Mouse (Mus musculus) G1E (cell line): Measurements from ENCODE around the gene Pgf. TPM values are rescaled to one million over a fixed set of nuclear protein-coding genes. Genes with fewer than 3 reads are reported as not detected.

Experiments
- ATAC-seq: 2 replicates; pipeline ENCODE4 v1.8.0; 2016; ENCODE audit warnings: mild to moderate bottlenecking; ENCODE audit not compliant: insufficient number of reproducible peaks, poor library complexity, low FRiP score, severe bottlenecking; ENCODE audit errors: extremely low read depth
- DNase-seq: peaks from one replicate; pipeline ENCODE4 v3.0.0; 2012; ENCODE audit warnings: low spot score
- H3K27me3 ChIP-seq: 2 replicates; pipeline ENCODE4 v1.6.1; 2012; ENCODE audit warnings: mild to moderate bottlenecking, low read length, inconsistent platforms; ENCODE audit not compliant: insufficient read depth
- H3K36me3 ChIP-seq: replicated peaks from 2 replicates; pipeline ENCODE3; 2012; ENCODE audit warnings: mild to moderate bottlenecking, inconsistent platforms
- H3K4me1 ChIP-seq: 2 replicates; pipeline ENCODE4 v1.6.1; 2012; ENCODE audit warnings: low read depth, low read length, inconsistent platforms, mixed read lengths; ENCODE audit not compliant: insufficient read depth
- H3K4me3 ChIP-seq: 2 replicates; pipeline ENCODE4 v1.5.1; 2012; ENCODE audit warnings: low read depth, mild to moderate bottlenecking, inconsistent platforms, low read length, moderate library complexity, mixed read lengths
- H3K9me3 ChIP-seq: replicated peaks from 2 replicates; pipeline ENCODE4 v1.6.1; 2012; ENCODE audit warnings: inconsistent platforms
- CTCF ChIP-seq: IDR thresholded peaks from 2 replicates; pipeline ENCODE4 v1.5.1; 2012; ENCODE audit warnings: low read depth, low read length, inconsistent platforms, mixed read lengths
- GATA1 ChIP-seq: IDR thresholded peaks from 2 replicates; pipeline ENCODE4 v1.6.1; 2012; ENCODE audit warnings: borderline replicate concordance, low read length, inconsistent platforms, mixed read lengths
- GATA2 ChIP-seq: IDR thresholded peaks from 2 replicates; pipeline ENCODE4 v1.6.1; 2012; ENCODE audit warnings: low read depth, low read length, inconsistent platforms, borderline replicate concordance
- POLR2AphosphoS5 ChIP-seq: IDR thresholded peaks from 2 replicates; pipeline ENCODE4 v1.6.1; 2012; ENCODE audit warnings: low read depth, low read length, inconsistent platforms; ENCODE audit not compliant: insufficient replicate concordance
- TAL1 ChIP-seq: conservative IDR thresholded peaks from 2 replicates; pipeline ENCODE4 v1.6.1; 2012; ENCODE audit warnings: low read depth, low read length, inconsistent platforms, mixed read lengths
- polyA plus RNA-seq: library from polyadenylated mRNA; stranded (reverse); fragments of >175 nt; gene quantifications from 2 replicates; pipeline ENCODE4 v1.2.3, GENCODE M21; 2012
- total RNA-seq, 2 experiments: library from RNA; stranded (forward) in 1 of 2; stranded (reverse) in 1 of 2; fragments of 200-1000 nt in 1 of 2; fragments of >200 nt in 1 of 2; fragmentation: Nextera tagmentation in 1 of 2; gene quantifications; 2 replicates each; pipeline ENCODE4 v1.2.3; 2014 to 2017

The Pgf gene
- total and polyA plus RNA-seq, 3 experiments: 2.1 TPM; not detected in 2

DNA sequence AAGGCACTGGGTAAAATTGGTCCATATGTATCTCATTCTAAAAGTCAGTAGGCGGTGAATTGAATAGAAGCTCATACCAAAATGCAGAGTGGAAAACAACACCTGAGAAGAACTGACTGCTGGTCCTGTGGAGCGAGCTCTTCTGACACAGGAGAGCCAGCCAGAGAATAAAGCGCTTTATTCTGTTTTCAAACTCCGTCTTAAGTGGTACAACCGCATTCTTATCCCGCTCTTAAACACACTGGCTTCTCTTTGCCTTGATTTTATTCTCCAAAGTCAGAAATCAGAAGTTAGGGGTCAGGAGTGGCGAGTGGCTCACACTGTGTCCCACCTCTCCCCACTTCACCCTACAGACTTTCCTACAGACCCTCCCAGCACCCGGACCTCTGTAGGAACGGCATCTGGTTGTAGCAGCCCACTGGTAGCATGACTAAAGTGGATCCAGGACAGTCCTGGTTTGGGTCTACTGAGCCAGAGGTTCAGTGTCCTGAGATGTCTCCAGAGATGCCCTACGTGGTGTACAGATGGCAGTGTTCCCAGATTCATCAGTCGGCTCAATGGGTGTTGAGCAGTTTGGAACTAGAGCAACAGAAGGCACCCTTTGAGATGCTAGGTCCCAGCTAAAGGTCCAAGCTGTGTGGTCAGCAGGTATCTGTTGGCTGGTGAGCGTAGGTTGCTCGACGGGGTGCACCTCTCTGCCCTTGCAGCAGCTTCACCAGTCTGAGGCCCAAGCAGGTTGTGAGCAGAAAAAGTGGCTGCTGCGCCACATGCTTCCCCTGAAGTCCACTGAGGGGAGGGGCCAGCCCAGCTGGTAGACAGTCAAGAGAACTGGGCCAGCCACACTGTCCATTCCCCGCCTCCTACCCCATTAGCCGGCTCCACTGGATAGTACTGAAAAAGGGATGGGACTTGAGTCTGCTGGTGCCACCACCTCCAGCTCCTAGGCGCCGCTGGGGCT is 41.8 kb downstream of the Pgf start:
- TF ChIP-seq GATA1 (no peak), GATA2 (no peak), TAL1 (no peak), CTCF (no peak), POLR2AphosphoS5 (no peak)
- peaks cover 22% of the 10 kb centered on the region for H3K27me3 ChIP-seq
- ATAC-seq (no peak), DNase-seq (no peak)
- no peak overlapping the region for H3K4me3 ChIP-seq
- peaks cover 32% of the 10 kb centered on the region for H3K4me1 ChIP-seq
- no peaks in the 10 kb centered on the region for H3K9me3 ChIP-seq
- peaks cover 57% of the 10 kb centered on the region for H3K36me3 ChIP-seq

DNA sequence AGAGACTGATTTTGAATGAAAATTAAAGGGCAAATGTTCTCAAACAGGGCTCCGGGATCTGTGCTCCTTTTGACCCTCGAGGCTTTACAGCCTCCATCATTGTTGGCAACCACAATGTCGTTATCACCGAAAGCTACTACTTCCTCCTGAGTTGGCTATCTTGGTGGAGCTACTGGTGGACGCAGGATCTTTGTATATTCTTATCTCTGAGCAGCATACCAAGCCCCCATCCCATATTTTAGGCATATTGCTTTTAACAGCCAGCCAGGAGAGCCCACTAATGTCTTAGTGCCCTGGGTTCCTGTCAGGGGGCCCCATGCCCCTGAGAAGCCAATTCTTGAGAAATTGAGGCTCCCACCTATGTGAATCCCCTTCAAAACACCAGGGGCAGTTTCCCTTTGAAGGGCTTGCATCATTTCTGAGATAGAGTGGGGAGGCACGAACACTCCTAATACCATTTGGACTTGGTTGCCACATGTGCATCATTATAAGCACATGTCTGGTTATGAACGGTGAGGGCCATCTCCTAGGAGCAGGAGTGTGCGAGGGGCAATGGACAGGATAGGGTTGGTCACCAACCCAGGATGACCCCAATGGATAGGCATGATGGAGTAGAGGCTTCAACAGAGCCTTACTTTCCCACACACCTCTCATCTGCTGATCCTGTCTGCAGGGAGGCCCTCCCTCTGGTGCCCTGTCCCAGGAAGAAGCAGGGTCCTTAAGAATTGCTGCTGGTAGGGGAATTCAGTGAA is 43.4 kb downstream of the Pgf start:
- Histone ChIP-seq H3K27me3 (peaks cover 8% of the 10 kb centered on the region; the same call in 1 of the 2 replicates), H3K4me3 (no peak overlapping the region), H3K36me3 (peaks cover 73% of the 10 kb centered on the region), H3K4me1 (peaks cover 32% of the 10 kb centered on the region), H3K9me3 (no peaks in the 10 kb centered on the region)
- peak; percentile 49 for TF ChIP-seq TAL1
- 0 out of 2 replicates have a peak, but pooled peaks have one; percentile 57 for TF ChIP-seq POLR2AphosphoS5
- TF ChIP-seq CTCF: no peak
- TF ChIP-seq GATA2: no peak
- TF ChIP-seq GATA1: no peak
- ATAC-seq (peak; percentile 52; the same call in 1 of the 2 replicates), DNase-seq (peak; percentile 60)

DNA sequence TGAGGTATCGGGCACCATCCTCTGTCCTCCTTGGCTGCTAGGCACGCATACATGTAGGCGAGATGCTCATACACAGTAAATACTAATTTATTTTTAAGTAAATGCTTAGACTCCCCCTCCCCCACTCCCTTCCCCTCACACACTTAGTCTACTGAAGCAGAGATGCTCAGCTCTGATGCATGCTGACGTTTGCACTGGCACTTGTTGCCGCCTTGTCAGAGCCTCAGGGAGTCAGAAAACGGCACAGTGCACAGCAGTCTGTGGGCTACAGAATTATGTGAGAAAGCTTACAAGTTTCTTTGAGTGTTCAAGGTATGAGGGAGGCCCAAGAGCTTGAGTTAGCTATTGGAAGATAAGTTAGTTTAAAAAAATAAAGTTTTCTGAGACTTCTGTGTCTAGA is 46.2 kb downstream of the Pgf start:
- Histone ChIP-seq H3K4me3 (no peak overlapping the region), H3K9me3 (no peaks in the 10 kb centered on the region), H3K36me3 (peaks cover 96% of the 10 kb centered on the region), H3K27me3 (no peaks in the 10 kb centered on the region), H3K4me1 (peaks cover 29% of the 10 kb centered on the region)
- DNase-seq (no peak), ATAC-seq (no peak)
- no peak for TF ChIP-seq GATA1
- TF ChIP-seq GATA2: no peak
- no peak for TF ChIP-seq TAL1
- no peak for TF ChIP-seq CTCF
- TF ChIP-seq POLR2AphosphoS5: no peak

DNA sequence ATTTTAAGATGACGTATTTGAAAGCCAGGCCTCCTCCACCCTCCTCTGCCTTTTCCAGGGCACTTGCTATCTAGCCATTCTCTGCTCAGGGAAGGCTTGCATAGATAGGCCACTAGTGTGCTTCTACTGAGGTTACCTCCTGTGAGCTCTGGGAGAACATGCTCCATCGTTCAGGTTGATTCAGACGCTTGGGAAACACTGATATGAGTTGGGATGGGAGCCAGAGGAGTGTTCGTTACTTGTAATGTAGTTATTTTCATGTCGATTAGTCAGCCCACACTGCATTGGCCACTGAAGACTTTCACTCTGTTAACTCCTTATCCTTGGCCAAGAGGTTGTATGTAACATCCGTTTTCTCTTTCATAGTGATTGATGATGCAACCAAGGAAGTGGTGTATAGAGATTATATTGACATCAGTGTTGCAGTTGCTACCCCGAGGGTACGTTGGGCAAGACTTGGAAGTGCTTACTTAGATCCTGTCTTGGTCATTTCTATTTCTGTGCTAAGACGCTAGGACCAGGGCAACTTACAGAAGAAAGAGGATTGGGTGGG is 48.1 kb downstream of the Pgf start:
- Histone ChIP-seq H3K27me3 (no peaks in the 10 kb centered on the region), H3K9me3 (no peaks in the 10 kb centered on the region), H3K36me3 (peaks cover 95% of the 10 kb centered on the region), H3K4me3 (no peak overlapping the region), H3K4me1 (peaks cover 22% of the 10 kb centered on the region)
- no peak; the same call in 1 of the 2 replicates for ATAC-seq
- no peak for DNase-seq
- TF ChIP-seq POLR2AphosphoS5 (no peak), CTCF (no peak), TAL1 (no peak), GATA1 (no peak), GATA2 (no peak)

DNA sequence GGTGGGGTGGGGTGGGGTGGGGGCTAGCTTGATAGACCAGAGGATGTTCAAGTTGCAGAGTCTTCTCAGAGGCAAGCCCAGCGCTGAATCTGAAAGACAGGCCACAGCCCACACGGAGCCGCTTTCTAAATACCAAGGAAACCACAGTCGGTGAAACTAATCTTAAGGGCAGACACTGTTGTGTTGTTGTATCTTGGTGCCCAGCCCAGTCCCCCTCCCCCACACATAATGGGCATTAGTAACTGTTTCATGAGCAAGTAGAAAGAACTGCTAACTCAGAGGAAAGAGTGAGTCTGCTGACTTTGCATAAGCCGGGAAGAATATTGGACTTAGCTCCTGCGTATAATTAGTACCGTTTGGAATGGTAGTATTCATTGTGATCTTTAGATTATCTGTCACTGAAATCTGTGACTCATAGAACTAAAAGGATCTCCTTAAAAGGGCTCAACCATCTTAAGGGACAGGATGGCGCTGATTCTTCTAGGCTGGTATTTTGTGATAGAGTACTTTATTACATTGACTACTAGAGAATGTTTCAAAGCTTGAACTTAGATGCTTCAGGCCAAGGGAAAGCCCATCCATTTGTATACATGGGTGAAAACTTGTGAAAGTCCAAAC is 50.5 kb downstream of the Pgf start:
- ATAC-seq (no peak), DNase-seq (no peak)
- no peak for TF ChIP-seq CTCF
- no peak for TF ChIP-seq GATA1
- no peak for TF ChIP-seq GATA2
- no peak for TF ChIP-seq POLR2AphosphoS5
- no peak for TF ChIP-seq TAL1
- no peak overlapping the region for H3K4me3 ChIP-seq
- H3K27me3 ChIP-seq: no peaks in the 10 kb centered on the region
- H3K36me3 ChIP-seq: peaks cover 95% of the 10 kb centered on the region
- no peaks in the 10 kb centered on the region for H3K9me3 ChIP-seq
- no peaks in the 10 kb centered on the region; the same call in 1 of the 2 replicates for H3K4me1 ChIP-seq
